Mouse (Mus musculus): ENCODE results near the gene Hypk. TPM values are rescaled to one million over a fixed set of nuclear protein-coding genes. Genes with fewer than 3 reads are reported as not detected.
A peak's percentile ranks its signal among the peaks of the same experiment; 100 is the strongest.

The Hypk gene
- total and polyA plus RNA-seq, 3 experiments, result 17.6 to 79.7 TPM; not detected in 1

GRCm38 (mm10) chr2:121412843-121413386 lies 40.2 kb upstream of the Hypk start:
- no peaks in the 10 kb centered on the region for H3K27me3 ChIP-seq (ENCODE audit: control insufficient read depth in 1 of 2, insufficient read depth in 2 of 2, low read length in 2 of 2)
- H3K79me2 ChIP-seq (ENCODE audit: control insufficient read depth, insufficient read depth, low read length, poor library complexity), result peaks cover 40% of the 10 kb centered on the region
- H3K4me3 ChIP-seq (ENCODE audit: control insufficient read depth in 1 of 2, insufficient read depth in 1 of 2, low read depth in 2 of 2, low read length in 2 of 2), result peak overlapping the region; percentile 78 to 81
- H3K36me3 ChIP-seq (ENCODE audit: control insufficient read depth in 1 of 2, insufficient read depth in 2 of 2, low read length in 2 of 2), result peaks cover 4 to 23% of the 10 kb centered on the region in 2 experiments
- peak overlapping the region; percentile 89 for H3K27ac ChIP-seq (ENCODE audit: control insufficient read depth, low read depth, low read length)
- DNase-seq (ENCODE audit: low read depth, low spot score), result peak; percentile 79
- no peak for TF ChIP-seq HCFC1 (IDR thresholded peaks at IDR 0.05; ENCODE audit: low read depth, low read length)
- TF ChIP-seq ZMIZ1 (IDR thresholded peaks at IDR 0.05; ENCODE audit: low read depth, low read length), result no peak
- peak; percentile 97 for TF ChIP-seq ZNF384 (IDR thresholded peaks at IDR 0.05; ENCODE audit: low read depth, low read length)
- peak; percentile 38 for TF ChIP-seq TAL1 (IDR thresholded peaks at IDR 0.05; ENCODE audit: low read length)
- TF ChIP-seq RCOR1 (IDR thresholded peaks at IDR 0.05; ENCODE audit: low read depth, low read length), result peak; percentile 5; the same call in 1 of the 2 replicates
- peak; percentile 44; the same call in 1 of the 2 replicates for TF ChIP-seq ETS1 (IDR thresholded peaks at IDR 0.05; ENCODE audit: low read depth, low read length)
- no peak for TF ChIP-seq GATA1 (IDR thresholded peaks at IDR 0.05; ENCODE audit: low read depth, low read length)
- TF ChIP-seq UBTF (IDR thresholded peaks at IDR 0.05; ENCODE audit: borderline replicate concordance, insufficient read depth, low read depth, low read length), result no peak
- no peak for TF ChIP-seq TBP (IDR thresholded peaks at IDR 0.05; ENCODE audit: low read depth, low read length)
- H3K9me3 ChIP-seq (replicated peaks; ENCODE audit: insufficient read depth, low read length), result no peaks in the 10 kb centered on the region
- peak overlapping the region; percentile 78 for H3K9ac ChIP-seq (ENCODE audit: control insufficient read depth, low read depth, low read length, poor library complexity, severe bottlenecking)
- peaks cover 0 to 7% of the 10 kb centered on the region in 2 experiments for H3K4me1 ChIP-seq (ENCODE audit: control insufficient read depth in 1 of 2, insufficient read depth in 2 of 2, low read length in 2 of 2)

DNA sequence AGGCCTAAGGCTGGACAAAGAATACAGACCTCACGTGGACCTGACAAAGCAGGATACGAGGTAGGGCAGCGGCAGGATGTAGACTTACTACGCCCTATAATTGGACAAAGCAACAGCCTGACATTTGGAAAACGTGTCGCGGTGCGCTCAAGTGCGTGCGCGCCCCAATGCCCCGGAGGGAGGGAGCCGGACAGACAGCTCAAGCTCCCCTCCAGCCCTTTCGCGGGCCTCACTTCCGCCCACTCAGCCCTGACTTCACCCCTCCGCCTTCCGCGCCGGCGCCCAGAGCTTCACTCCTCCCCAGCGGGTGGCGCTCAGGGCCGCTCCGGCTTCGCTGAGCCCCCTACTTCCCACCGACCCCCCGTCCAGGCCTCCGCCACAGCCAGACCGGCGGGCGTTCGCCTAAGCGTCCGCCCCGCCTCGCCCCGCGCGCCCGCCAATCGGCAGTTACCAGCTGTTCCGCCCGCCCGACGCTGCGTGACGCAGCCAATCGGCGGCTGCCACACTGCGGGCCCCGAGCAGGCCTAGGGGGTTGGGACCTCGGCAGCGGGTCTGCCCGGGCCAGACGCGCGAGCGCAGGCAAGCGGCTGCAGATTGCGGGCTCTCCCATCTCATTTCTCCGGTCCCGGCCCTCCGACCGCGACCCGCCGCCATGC lies 39.6 kb upstream of the Hypk start, which contains the start of the genes Pdia3 and Catsper2:
Gene Pdia3 (plus strand): TSS at position 389 of the 656 bp plus-strand sequence.
Gene Catsper2 (minus strand): TSS at position 406 of the 656 bp plus-strand sequence.
- H3K27me3 ChIP-seq (ENCODE audit: control insufficient read depth in 1 of 2, insufficient read depth in 2 of 2, low read length in 2 of 2), result no peaks in the 10 kb centered on the region
- peaks cover 43% of the 10 kb centered on the region for H3K79me2 ChIP-seq (ENCODE audit: control insufficient read depth, insufficient read depth, low read length, poor library complexity)
- peak within 1 kb of the TSS; percentile 89 for H3K27ac ChIP-seq (ENCODE audit: control insufficient read depth, low read depth, low read length)
- H3K4me1 ChIP-seq (ENCODE audit: control insufficient read depth in 1 of 2, insufficient read depth in 2 of 2, low read length in 2 of 2), result peaks cover 0 to 7% of the 10 kb centered on the region in 2 experiments
- peak within 1 kb of the TSS; percentile 87 for H3K9ac ChIP-seq (ENCODE audit: control insufficient read depth, low read depth, low read length, poor library complexity, severe bottlenecking)
- DNase-seq (ENCODE audit: low read depth, low spot score), result peak; percentile 97
- H3K4me3 ChIP-seq (ENCODE audit: control insufficient read depth in 1 of 2, insufficient read depth in 1 of 2, low read depth in 2 of 2, low read length in 2 of 2), result peak within 1 kb of the TSS; percentile 84 to 100
- TF ChIP-seq SMC3 (IDR thresholded peaks at IDR 0.05; ENCODE audit: low read depth, low read length) (peak; percentile 24; the same call in 1 of the 2 replicates), POLR2AphosphoS5 (IDR thresholded peaks at IDR 0.05; ENCODE audit: borderline replicate concordance, low read depth, low read length) (no peak), TBP (IDR thresholded peaks at IDR 0.05; ENCODE audit: low read depth, low read length) (peak; percentile 56; the same call in 1 of the 2 replicates), MAZ (IDR thresholded peaks at IDR 0.05; ENCODE audit: low read depth, low read length) (no peak; the same call in 1 of the 2 replicates), UBTF (IDR thresholded peaks at IDR 0.05; ENCODE audit: borderline replicate concordance, insufficient read depth, low read depth, low read length) (0 out of 2 replicates have a peak, but pooled peaks have one; percentile 27), SIN3A (IDR thresholded peaks at IDR 0.05; ENCODE audit: low read length) (peak; percentile 70; the same call in 1 of the 2 replicates), MAX (IDR thresholded peaks at IDR 0.05; ENCODE audit: low read length) (peak; percentile 67), POLR2AphosphoS2 (IDR thresholded peaks at IDR 0.05; ENCODE audit: low read length) (peak; percentile 87; the same call in 1 of the 2 replicates), NELFE (IDR thresholded peaks at IDR 0.05; ENCODE audit: low read depth, low read length) (peak; percentile 95), EP300 (IDR thresholded peaks at IDR 0.05; ENCODE audit: low read depth in 1 of 2, low read length in 2 of 2) (peak in 1 of 2 experiments; percentile 24; a peak in 2 of 4 replicates), NRF1 (IDR thresholded peaks at IDR 0.05; ENCODE audit: insufficient read depth, low read depth, low read length, poor library complexity, severe bottlenecking) (peak; percentile 67), TCF12 (IDR thresholded peaks at IDR 0.05; ENCODE audit: low read depth, low read length) (peak; percentile 62), CHD2 (IDR thresholded peaks at IDR 0.05; ENCODE audit: low read length) (peak; percentile 41), ELF1 (IDR thresholded peaks at IDR 0.05; ENCODE audit: low read depth, low read length) (peak; percentile 91), MXI1 (IDR thresholded peaks at IDR 0.05; ENCODE audit: low read depth, low read length) (peak; percentile 84), USF1 (IDR thresholded peaks at IDR 0.05; ENCODE audit: low read depth, low read length) (peak; percentile 31; the same call in 1 of the 2 replicates), E2F4 (IDR thresholded peaks at IDR 0.05; ENCODE audit: borderline replicate concordance, low read depth, low read length) (no peak), ZNF384 (IDR thresholded peaks at IDR 0.05; ENCODE audit: low read depth, low read length) (no peak), HCFC1 (IDR thresholded peaks at IDR 0.05; ENCODE audit: low read depth, low read length) (peak; percentile 85), CTCF (IDR thresholded peaks at IDR 0.05 in 2 of 3, conservative IDR thresholded peaks at IDR 0.05 in 1 of 3; ENCODE audit: control insufficient read depth in 1 of 3, insufficient read depth in 1 of 3, low read depth in 2 of 3, low read length in 3 of 3, poor library complexity in 1 of 3, severe bottlenecking in 1 of 3) (peak in 2 of 3 experiments; percentile 18 to 37; a peak in 4 of 6 replicates), POLR2A (IDR thresholded peaks at IDR 0.05; ENCODE audit: control insufficient read depth in 1 of 2, insufficient read depth in 1 of 2, low read depth in 1 of 2, low read length in 2 of 2, poor library complexity in 1 of 2) (peak; percentile 91 to 95), RAD21 (IDR thresholded peaks at IDR 0.05; ENCODE audit: low read depth, low read length) (no peak; the same call in 1 of the 2 replicates), ZMIZ1 (IDR thresholded peaks at IDR 0.05; ENCODE audit: low read depth, low read length) (peak; percentile 96), MYC (IDR thresholded peaks at IDR 0.05; ENCODE audit: low read depth, low read length) (peak; percentile 62; the same call in 1 of the 2 replicates)
- H3K36me3 ChIP-seq (ENCODE audit: control insufficient read depth in 1 of 2, insufficient read depth in 2 of 2, low read length in 2 of 2), result peaks cover 6 to 29% of the 10 kb centered on the region in 2 experiments
- H3K9me3 ChIP-seq (replicated peaks; ENCODE audit: insufficient read depth, low read length), result no peaks in the 10 kb centered on the region
